Mouse (Mus musculus): ENCODE measurements at regions not wholly inside any gene's neighbourhood (a gene's known extent, or its start where the extent isn't known, plus 50 kb on each side); places are given as distances from the start of the nearest gene placed in this dataset.

DNA sequence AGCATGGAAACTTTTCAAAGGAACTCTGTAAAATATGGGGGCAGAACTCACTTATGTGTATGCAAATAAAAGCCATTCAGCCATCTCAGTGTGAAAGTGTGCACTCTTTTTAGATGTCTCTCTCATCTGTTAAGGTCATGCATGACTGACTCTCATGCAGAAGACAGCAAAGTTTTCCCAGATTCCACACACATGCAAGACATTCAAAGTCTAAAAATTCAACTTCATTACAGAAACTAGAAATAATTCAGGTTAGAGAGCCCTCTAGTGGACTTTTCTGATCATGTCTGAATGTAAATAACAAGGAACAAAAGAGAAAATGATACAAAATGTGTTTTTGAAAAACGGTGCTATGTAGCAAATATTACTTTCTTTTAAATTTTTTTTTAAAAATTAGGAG lies 308.8 kb upstream of the Chl1 start:
- no peak for TF ChIP-seq CTCF (IDR thresholded peaks at IDR 0.05; ENCODE audit: extremely low read depth, insufficient read length, insufficient replicate concordance, low read depth, low read length)
- TF ChIP-seq POLR2A (IDR thresholded peaks at IDR 0.05; ENCODE audit: low read depth, low read length): no peak
